Comparison of ENCODE assay signal across 8 mouse cellular contexts in genomic region chr14:20388441-20389129, GRCm38 (mm10). TPM values are rescaled to one million over a fixed set of nuclear protein-coding genes. Genes with fewer than 3 reads are reported as not detected.
DNase-seq lines count a peak whose midpoint lies in the region; ATAC-seq and TF ChIP-seq lines count a peak whose summit lies in the region.

TSS of gene Dnajc9 (minus strand) at chr14:20388910.

- peaks cover 2% of the 10 kb centered on the region; the same call in 1 of the 2 replicates for H3K4me1 ChIP-seq in brown adipose tissue, adult 24 weeks (ENCODE audit: control insufficient read depth, insufficient read depth, insufficient read length, low read length)
- peaks cover 32% of the 10 kb centered on the region for H3K4me1 ChIP-seq in heart, embryonic 15.5 days (replicated peaks)
- peaks cover 20% of the 10 kb centered on the region in 2 experiments for H3K4me1 ChIP-seq in liver, embryonic 14.5 days (replicated peaks; ENCODE audit: control insufficient read depth in 2 of 2, insufficient read depth in 2 of 2, low read length in 1 of 2)
- peaks cover 15% of the 10 kb centered on the region for H3K4me1 ChIP-seq in neural tube, embryonic 11.5 days (ENCODE audit: control insufficient read depth, insufficient read depth, low read length)
- H3K4me1 ChIP-seq in stomach, postnatal 0 days (replicated peaks; ENCODE audit: control insufficient read depth, insufficient read depth), result 0 out of 2 replicates have a peak, but pooled peaks cover 4% of the 10 kb centered on the region

- H3K36me3 ChIP-seq in heart, embryonic 15.5 days, result peaks cover 37% of the 10 kb centered on the region
- H3K36me3 ChIP-seq in liver, embryonic 14.5 days (replicated peaks; ENCODE audit: control insufficient read depth, insufficient read depth, low read depth), result peaks cover 46% of the 10 kb centered on the region
- H3K36me3 ChIP-seq in neural tube, embryonic 11.5 days (ENCODE audit: control insufficient read depth, insufficient read depth, low read length), result peaks cover 2% of the 10 kb centered on the region
- H3K36me3 ChIP-seq in stomach, postnatal 0 days (ENCODE audit: control insufficient read depth, insufficient read depth, low read length), result 0 out of 2 replicates have a peak, but pooled peaks cover 5% of the 10 kb centered on the region

- peak; percentile 23; the same call in 1 of the 2 replicates for TF ChIP-seq EP300 in liver, embryonic 14.5 days (IDR thresholded peaks at IDR 0.05; ENCODE audit: low read depth)
- TF ChIP-seq EP300 in stomach, postnatal 0 days (optimal IDR thresholded peaks at IDR 0.05), result no peak

- DNase-seq in CD4-positive, CD25-positive, alpha-beta regulatory T cell, adult 2 months (ENCODE audit: low read depth, low spot score), result peak; percentile 95
- peak; percentile 78 for DNase-seq in fibroblast of lung, adult 2 months (ENCODE audit: low read depth)
- peak; percentile 97 for DNase-seq in kidney, postnatal 25 days
- DNase-seq in liver, embryonic 14.5 days (ENCODE audit: low read depth in 3 of 3, low spot score in 3 of 3), result peak; percentile 83 to 86 (median 84)
- peak; percentile 95 for DNase-seq in neural tube, embryonic 11.5 days (ENCODE audit: low spot score)
- peak; percentile 95 for DNase-seq in stomach, postnatal 0 days (ENCODE audit: low spot score)

- H3K4me3 ChIP-seq in brown adipose tissue, adult 24 weeks (ENCODE audit: insufficient read depth, low read depth, low read length), result peak within 1 kb of the TSS; percentile 88
- peak within 1 kb of the TSS; percentile 74 for H3K4me3 ChIP-seq in heart, embryonic 15.5 days
- H3K4me3 ChIP-seq in liver, embryonic 14.5 days (ENCODE audit: insufficient read depth in 1 of 2, low read depth in 2 of 2, low read length in 2 of 2), result peak within 1 kb of the TSS; percentile 84 to 93
- H3K4me3 ChIP-seq in neural tube, embryonic 11.5 days (ENCODE audit: low read depth, low read length), result peak within 1 kb of the TSS; percentile 64
- peak within 1 kb of the TSS; percentile 73 for H3K4me3 ChIP-seq in stomach, postnatal 0 days (ENCODE audit: low read depth, low read length)

- no peaks in the 10 kb centered on the region for H3K9me3 ChIP-seq in heart, embryonic 15.5 days (replicated peaks)
- no peaks in the 10 kb centered on the region for H3K9me3 ChIP-seq in liver, embryonic 14.5 days (ENCODE audit: control insufficient read depth, low read length)
- H3K9me3 ChIP-seq in neural tube, embryonic 11.5 days (ENCODE audit: control insufficient read depth, low read length), result no peaks in the 10 kb centered on the region
- H3K9me3 ChIP-seq in stomach, postnatal 0 days (ENCODE audit: control insufficient read depth, low read length), result no peaks in the 10 kb centered on the region

- peak within 1 kb of the TSS; percentile 89 for H3K4me2 ChIP-seq in heart, embryonic 15.5 days
- H3K4me2 ChIP-seq in liver, embryonic 14.5 days (ENCODE audit: low read depth), result peak within 1 kb of the TSS; percentile 96
- H3K4me2 ChIP-seq in neural tube, embryonic 11.5 days (ENCODE audit: low read depth), result peak within 1 kb of the TSS; percentile 61
- peak within 1 kb of the TSS; percentile 85 for H3K4me2 ChIP-seq in stomach, postnatal 0 days (replicated peaks; ENCODE audit: low read depth)

- H3K9ac ChIP-seq in heart, embryonic 15.5 days, result peak within 1 kb of the TSS; percentile 74
- H3K9ac ChIP-seq in liver, embryonic 14.5 days (replicated peaks), result peak within 1 kb of the TSS; percentile 90
- H3K9ac ChIP-seq in neural tube, embryonic 11.5 days (ENCODE audit: low read length), result peak within 1 kb of the TSS; percentile 66
- H3K9ac ChIP-seq in stomach, postnatal 0 days (ENCODE audit: low read length), result peak within 1 kb of the TSS; percentile 72

- under 1% methylated on average over 59 of the region's 59 CpGs for WGBS in heart, embryonic 15.5 days
- WGBS in liver, embryonic 14.5 days (ENCODE audit: insufficient replicate concordance), result under 1% methylated on average over 59 of the region's 59 CpGs
- WGBS in neural tube, embryonic 11.5 days, result under 1% methylated on average over 59 of the region's 59 CpGs
- under 1% methylated on average over 59 of the region's 59 CpGs for WGBS in stomach, postnatal 0 days

- H3K27ac ChIP-seq in brown adipose tissue, adult 24 weeks (replicated peaks; ENCODE audit: low read depth, low read length), result peak within 1 kb of the TSS; percentile 64
- H3K27ac ChIP-seq in heart, embryonic 15.5 days, result peak within 1 kb of the TSS; percentile 78
- peak within 1 kb of the TSS; percentile 75 for H3K27ac ChIP-seq in liver, embryonic 14.5 days
- H3K27ac ChIP-seq in neural tube, embryonic 11.5 days (ENCODE audit: low read depth, low read length), result no peak within 1 kb of the TSS
- H3K27ac ChIP-seq in stomach, postnatal 0 days (replicated peaks), result peak within 1 kb of the TSS; percentile 77

- ATAC-seq in heart, embryonic 15.5 days (replicated peaks; ENCODE audit: insufficient number of reproducible peaks, insufficient read depth, low FRiP score, low read depth), result peak; percentile 64
- peak; percentile 66 for ATAC-seq in liver, embryonic 14.5 days (ENCODE audit: insufficient read depth)
- ATAC-seq in neural tube, embryonic 11.5 days (ENCODE audit: insufficient read depth, low FRiP score, low TSS enrichment), result peak; percentile 76
- ATAC-seq in stomach, postnatal 0 days (ENCODE audit: low FRiP score, low TSS enrichment), result peak; percentile 75

- TF ChIP-seq CTCF in liver, embryonic 14.5 days (IDR thresholded peaks at IDR 0.05; ENCODE audit: low read depth), result no peak
- TF ChIP-seq CTCF in stomach, postnatal 0 days (IDR thresholded peaks at IDR 0.05; ENCODE audit: low read depth), result peak; percentile 15; the same call in 1 of the 2 replicates

- H3K27me3 ChIP-seq in heart, embryonic 15.5 days, result no peaks in the 10 kb centered on the region
- H3K27me3 ChIP-seq in liver, embryonic 14.5 days (ENCODE audit: control insufficient read depth, insufficient read depth, low read length), result no peaks in the 10 kb centered on the region
- H3K27me3 ChIP-seq in neural tube, embryonic 11.5 days (ENCODE audit: control insufficient read depth, insufficient read depth, low read length), result no peaks in the 10 kb centered on the region
- H3K27me3 ChIP-seq in stomach, postnatal 0 days (ENCODE audit: control insufficient read depth, insufficient read depth, low read length), result no peaks in the 10 kb centered on the region

RNA-seq across cellular contexts. Expression of gene Dnajc9, which starts in this region (rescaled TPM):
- 19.8 and 23.9 TPM in 2 replicates for polyA plus RNA-seq in brown adipose tissue, adult 24 weeks (2012; ENCODE audit: insufficient read depth, insufficient read length, missing spikeins)
- polyA plus RNA-seq in heart, embryonic 15.5 days (2015; fragmentation: Nextera tagmentation; extraction: Ambion mirVana), result 89.5 and 99.0 TPM in 2 replicates
- polyA plus RNA-seq in liver, embryonic 14.5 days (2012; rRNA removed), result 30.0 and 76.3 TPM in 2 replicates
- 94.5 and 103 TPM in 2 replicates for polyA plus RNA-seq in liver, embryonic 14.5 days (2014; fragmentation: Nextera tagmentation; extraction: Ambion mirVana)
- polyA plus RNA-seq in neural tube, embryonic 11.5 days (2014; fragmentation: Nextera tagmentation; extraction: Ambion mirVana), result 236 and 245 TPM in 2 replicates
- 41.7 and 42.7 TPM in 2 replicates for polyA plus RNA-seq in stomach, postnatal 0 days (2015; fragmentation: Nextera tagmentation; extraction: Ambion mirVana)
